Mouse (Mus musculus): ENCODE results near the gene Tex33.

DNA sequence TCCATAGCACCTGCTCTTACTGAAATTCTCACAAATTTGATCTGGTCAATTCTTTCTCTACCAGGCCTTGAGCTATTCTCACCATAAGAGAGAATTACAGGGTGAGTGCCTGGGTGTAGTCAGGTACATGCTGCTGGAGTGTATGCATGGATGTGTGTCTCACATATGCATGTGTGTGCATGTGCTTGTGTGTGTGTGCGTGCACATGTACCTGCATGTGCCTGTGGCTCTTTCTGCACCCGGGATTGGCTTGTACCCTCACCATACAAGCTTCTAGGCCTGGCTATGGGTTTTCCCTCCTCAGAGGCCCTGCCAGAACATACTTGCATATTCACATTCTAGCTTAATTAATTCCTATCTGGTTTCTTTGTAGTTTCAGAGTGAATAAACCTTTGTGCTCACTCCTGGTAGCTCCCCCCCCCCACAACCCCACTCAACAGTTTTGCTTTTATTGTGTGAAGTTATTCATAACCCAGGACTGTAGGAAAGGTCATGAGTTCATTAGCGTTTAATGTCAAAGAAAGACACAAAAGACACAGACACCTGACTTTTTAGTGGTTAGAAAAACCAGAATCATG, 67.1 kb downstream of the Tex33 start:
- TF ChIP-seq POLR2A (IDR thresholded peaks at IDR 0.05; ENCODE audit: borderline replicate concordance, extremely low read depth, insufficient read depth, insufficient read length, poor library complexity, severe bottlenecking) (no peak), CTCF (IDR thresholded peaks at IDR 0.05; ENCODE audit: borderline replicate concordance, extremely low read depth, insufficient read depth, insufficient read length) (no peak)
